Mouse (Mus musculus) heart, postnatal 0 days (tissue): Measurements from ENCODE around the gene Cmtr1.

ENCODE experiments used
- CTCF ChIP-seq: IDR thresholded peaks from 2 replicates; pipeline ENCODE4 v1.5.1; 2016; ENCODE audit warnings: antibody characterized with exemption, control low read depth, low read depth
- EP300 ChIP-seq: IDR thresholded peaks from 2 replicates; pipeline ENCODE4 v1.6.1; 2016; ENCODE audit warnings: antibody characterized with exemption, low read depth

GRCm38 (mm10) chr17:29700573-29700972, 40.2 kb downstream of the Cmtr1 start:
- TF ChIP-seq CTCF (no peak), EP300 (no peak)
